Mouse (Mus musculus) gonadal fat pad, adult 2 months (tissue): Measurements from ENCODE around the gene Pvalb. TPM values are rescaled to one million over a fixed set of nuclear protein-coding genes. Genes with fewer than 3 reads are reported as not detected.

ENCODE experiments used
- DNase-seq: peaks from one replicate; pipeline ENCODE4 v3.0.0-alpha.2; 2012; ENCODE audit warnings: low read depth
- polyA plus RNA-seq: library from polyadenylated mRNA; depleted of rRNA; stranded (reverse); fragments of >200 nt; gene quantifications from 2 replicates; pipeline ENCODE4 v1.2.3, GENCODE M21; 2012; rRNA removed

Pvalb gene
- polyA plus RNA-seq, 1 experiment: 1.4 TPM

DNA sequence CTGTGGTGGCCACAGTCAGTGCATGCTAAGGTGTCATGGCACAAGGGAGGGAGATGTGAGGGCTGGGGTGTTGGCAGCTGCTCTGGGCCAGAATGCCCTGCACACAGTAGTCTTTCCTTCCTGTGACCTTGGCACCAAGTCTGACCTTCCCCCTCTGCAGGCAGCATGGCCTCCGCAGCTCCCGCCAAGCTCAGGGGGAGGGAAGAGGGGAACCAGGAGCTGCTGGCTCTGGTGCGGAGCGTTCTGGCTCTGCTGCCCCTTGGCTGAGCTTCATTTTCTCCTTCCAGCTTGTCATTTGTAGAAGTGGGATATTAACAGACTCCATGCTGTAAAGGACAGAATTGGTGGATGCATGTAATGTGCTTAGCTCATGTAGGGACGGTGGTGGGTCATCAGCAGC is 47.9 kb downstream of the Pvalb start:
- no peak for DNase-seq

DNA sequence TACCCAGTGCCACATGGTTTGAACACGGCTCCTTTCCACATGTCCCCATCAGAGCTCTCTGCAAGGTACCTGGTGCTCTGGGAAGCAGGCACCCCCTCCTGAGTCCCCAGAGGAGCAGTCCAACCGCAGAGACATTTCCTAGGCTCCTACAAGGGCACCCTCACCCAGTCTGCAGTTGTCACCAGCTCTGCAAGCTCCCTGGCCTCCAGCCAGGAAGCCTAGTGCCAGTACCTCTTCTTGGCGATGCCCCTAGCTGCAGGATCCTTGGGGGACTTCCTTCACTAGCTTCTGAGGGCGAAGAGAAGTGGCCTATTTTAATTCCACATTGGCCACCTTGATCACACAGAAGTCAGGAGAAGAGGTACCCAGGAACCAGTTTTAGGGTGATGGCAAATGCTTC is 48.4 kb downstream of the Pvalb start:
- no peak for DNase-seq

DNA sequence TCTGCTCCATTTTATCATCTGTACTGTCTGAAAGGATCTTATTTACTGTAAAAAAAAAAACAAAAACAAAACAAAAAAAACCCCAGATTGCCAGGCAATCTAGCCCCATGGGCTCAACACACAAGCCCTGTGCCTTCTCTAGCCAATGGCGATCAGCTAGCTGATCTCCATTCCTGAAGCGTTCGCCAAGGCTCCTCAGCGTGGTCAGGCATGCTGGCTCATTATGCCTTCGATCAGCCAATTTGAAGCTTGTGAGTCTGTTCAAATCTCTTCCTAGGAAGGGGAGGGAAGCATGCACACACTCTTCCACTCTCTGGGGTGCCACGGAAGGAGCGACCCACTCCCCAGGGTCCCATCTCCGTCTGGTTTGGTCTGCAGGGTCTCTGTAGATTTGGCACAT is 48.9 kb downstream of the Pvalb start:
- DNase-seq: no peak

DNA sequence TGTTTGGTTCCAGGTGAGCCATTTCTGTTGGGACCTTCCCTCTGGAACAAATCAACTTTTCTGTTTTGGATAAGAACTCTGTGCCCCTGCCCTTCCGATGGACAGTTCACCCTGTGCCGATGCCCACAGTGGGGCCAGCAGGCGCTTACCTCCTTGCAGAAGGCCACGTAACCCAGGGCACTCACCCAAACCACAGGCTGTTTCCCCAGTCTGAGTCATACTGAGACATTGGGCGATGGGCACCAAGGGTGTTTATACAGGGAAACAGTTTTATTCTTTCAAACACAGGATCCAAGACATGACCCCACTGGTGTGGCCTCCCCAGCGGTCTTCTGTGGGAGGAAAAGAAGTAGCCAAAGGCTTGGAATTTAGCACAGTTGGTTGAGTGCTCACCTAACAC is 50.8 kb downstream of the Pvalb start:
- no peak for DNase-seq

DNA sequence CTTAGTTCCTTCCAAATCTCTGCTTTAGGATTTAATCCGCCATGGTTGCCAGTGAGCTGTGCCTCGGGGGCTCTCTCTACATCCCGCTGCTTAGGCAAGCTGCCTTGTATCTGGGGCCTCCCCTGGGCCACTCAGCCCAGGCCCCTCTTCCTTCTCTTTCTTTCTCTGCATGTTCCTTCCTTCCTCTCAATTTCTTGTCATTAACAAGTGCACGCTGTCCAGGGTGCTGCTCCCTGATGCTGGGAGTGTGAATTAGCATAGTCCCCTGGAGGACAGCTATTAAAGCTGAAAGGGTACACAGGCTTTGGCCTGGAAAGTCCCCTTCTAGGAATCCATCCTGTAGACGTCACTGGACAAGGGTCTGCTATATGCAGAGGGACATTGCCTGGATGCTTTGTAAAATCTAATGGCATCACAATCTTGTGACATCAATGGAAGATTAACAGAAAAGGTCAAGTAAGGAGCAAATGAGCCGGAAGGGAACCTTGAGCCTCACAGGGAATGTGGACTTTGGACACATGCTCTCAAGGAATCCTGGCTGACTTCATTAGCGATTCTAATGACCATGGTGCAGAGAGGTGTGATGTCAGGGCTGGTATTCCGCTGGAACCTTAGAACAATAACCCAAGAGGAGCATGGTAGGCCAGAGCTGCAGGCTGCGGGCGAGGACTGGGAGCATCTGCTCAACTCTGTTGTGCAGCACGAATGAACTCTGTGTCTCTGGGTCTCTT is 53.0 kb downstream of the Pvalb start:
- no peak for DNase-seq

GRCm38 (mm10) chr15:78148565-78148964 is 57.6 kb downstream of the Pvalb start:
- DNase-seq: no peak

Other genes with a start within 250 kb of the Pvalb start
- gene Foxred2, start 249.7 kb downstream of the Pvalb start, polyA plus RNA-seq: 38.5 and 50.1 TPM in 2 replicates
- 117 and 127 TPM in 2 replicates for gene Eif3d, start 235.6 kb downstream of the Pvalb start, polyA plus RNA-seq
- gene Cacng2, start 86.4 kb downstream of the Pvalb start, polyA plus RNA-seq: not detected in 2 replicates
- 36.6 and 40.8 TPM in 2 replicates for gene Ift27, start 32.3 kb downstream of the Pvalb start, polyA plus RNA-seq
- 8.3 and 9.8 TPM in 2 replicates for gene Ncf4, start 38.4 kb upstream of the Pvalb start, polyA plus RNA-seq
- 5.7 and 6.2 TPM in 2 replicates for gene Csf2rb2, start 99.3 kb upstream of the Pvalb start, polyA plus RNA-seq
- gene Csf2rb, start 119.4 kb upstream of the Pvalb start, polyA plus RNA-seq: 13.0 and 16.0 TPM in 2 replicates
- 1.1 and 2.6 TPM in 2 replicates for gene Tex33, start 189.5 kb upstream of the Pvalb start, polyA plus RNA-seq
- 44.2 and 72.1 TPM in 2 replicates for gene Tst, start 199.5 kb upstream of the Pvalb start, polyA plus RNA-seq
- gene Mpst, start 200.0 kb upstream of the Pvalb start, polyA plus RNA-seq: 120 and 127 TPM in 2 replicates
- gene Kctd17, start 222.2 kb upstream of the Pvalb start, polyA plus RNA-seq: 205 and 251 TPM in 2 replicates